Mouse (Mus musculus) heart, embryonic 10.5 days (tissue): Measurements from ENCODE around the gene Smad9. TPM values are rescaled to one million over a fixed set of nuclear protein-coding genes. Genes with fewer than 3 reads are reported as not detected.

ENCODE experiments used
- polyA plus RNA-seq: library from polyadenylated mRNA; unstranded; fragments of >200 nt; fragmentation: Nextera tagmentation; extraction: Ambion mirVana; gene quantifications from 2 replicates; pipeline ENCODE4 v1.2.1, GENCODE M21; 2016

Smad9 gene
- polyA plus RNA-seq, 1 experiment from 2014 or later = 1.9 TPM

Other genes starting within 250 kb of the Smad9 start
- 77.3 and 91.8 TPM in 2 replicates for gene Supt20, start 62.8 kb upstream of the Smad9 start, polyA plus RNA-seq
- gene Gm21958, start 41.2 kb upstream of the Smad9 start, polyA plus RNA-seq = 0.63 TPM in 1 of 2 replicates, not detected in the other
- gene Exosc8, start 20.2 kb upstream of the Smad9 start, polyA plus RNA-seq = 120 and 156 TPM in 2 replicates
- 39.5 and 49.1 TPM in 2 replicates for gene Alg5, start 20.0 kb upstream of the Smad9 start, polyA plus RNA-seq
- 25.4 and 43.6 TPM in 2 replicates for gene Rfxap, start 52.2 kb downstream of the Smad9 start, polyA plus RNA-seq
- gene Sertm1, start 160.3 kb downstream of the Smad9 start, polyA plus RNA-seq = 0.13 and 0.23 TPM in 2 replicates